Mouse (Mus musculus) hindbrain, embryonic 15.5 days (tissue): ENCODE data around the gene Ube4a. TPM values are rescaled to one million over a fixed set of nuclear protein-coding genes. Genes with fewer than 3 reads are reported as not detected.
A peak's percentile ranks its signal among the peaks of the same experiment; 100 is the strongest.

ENCODE experiments used
- ATAC-seq: fragments of 200-750 bp; cut with Nextera tagmentation; 2 replicates; pipeline ENCODE4 v1.8.0; 2017; ENCODE audit warnings: low read depth, moderate number of reproducible peaks, moderate TSS enrichment; ENCODE audit not compliant: low FRiP score
- H3K27ac ChIP-seq: fragments of 300-500 bp; sonication (generic); replicated peaks from 2 replicates; pipeline ENCODE4 v1.5.1; 2015; ENCODE audit warnings: mild to moderate bottlenecking, inconsistent platforms
- H3K27me3 ChIP-seq: fragments of 300-500 bp; sonication (generic); 2 replicates; pipeline ENCODE4 v1.6.1; 2015; ENCODE audit warnings: control low read depth, inconsistent platforms
- H3K36me3 ChIP-seq: fragments of 300-500 bp; sonication (generic); 2 replicates; pipeline ENCODE4 v1.6.1; 2015; ENCODE audit warnings: control low read depth, inconsistent platforms
- H3K4me1 ChIP-seq: fragments of 300-500 bp; sonication (generic); replicated peaks from 2 replicates; pipeline ENCODE4 v1.6.1; 2015; ENCODE audit warnings: control low read depth, inconsistent platforms
- H3K4me2 ChIP-seq: fragments of 300-500 bp; sonication (generic); 2 replicates; pipeline ENCODE4 v1.6.1; 2015; ENCODE audit warnings: moderate library complexity, mild to moderate bottlenecking, inconsistent platforms
- H3K4me3 ChIP-seq: fragments of 300-500 bp; sonication (generic); 2 replicates; pipeline ENCODE4 v1.5.1; 2015; ENCODE audit warnings: mild to moderate bottlenecking, inconsistent platforms
- H3K9ac ChIP-seq: fragments of 300-500 bp; sonication (generic); 2 replicates; pipeline ENCODE4 v1.6.1; 2015; ENCODE audit warnings: inconsistent platforms
- H3K9me3 ChIP-seq: fragments of 300-500 bp; sonication (generic); 2 replicates; pipeline ENCODE4 v1.6.1; 2016; ENCODE audit warnings: control low read depth, inconsistent platforms
- WGBS: fragments of 180-500 bp; shearing (Covaris S2); methylation state at CpG from one replicate; pipeline ENCODE4 v1.1.7; 2015; 5-methylcytosine and 5-hydroxymethylcytosine counted together
- polyA plus RNA-seq: library from polyadenylated mRNA; unstranded; fragments of >200 nt; fragmentation: Nextera tagmentation; extraction: Ambion mirVana; gene quantifications from 2 replicates; pipeline ENCODE4 v1.2.1, GENCODE M21; 2015

Ube4a gene
- polyA plus RNA-seq, 1 experiment from 2014 or later: 35.1 TPM

DNA sequence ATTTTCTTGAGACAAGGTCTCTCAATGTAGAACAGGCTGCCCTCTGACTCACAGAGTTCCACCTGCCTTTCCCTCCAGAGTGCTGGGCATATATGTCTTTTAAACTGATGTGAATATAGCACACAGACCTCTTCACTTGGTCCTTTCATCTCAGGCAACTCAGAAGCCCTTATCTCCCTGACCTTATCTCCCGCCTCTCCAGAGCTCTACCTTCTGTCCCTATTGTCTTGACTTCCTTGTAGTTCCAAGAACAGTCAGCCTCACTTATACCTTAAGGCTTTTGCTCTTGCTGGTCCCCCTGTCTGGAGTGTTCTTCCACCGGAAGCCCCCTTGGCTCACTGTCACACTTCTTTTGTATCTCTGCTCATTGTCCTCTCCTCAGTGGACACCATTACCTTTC lies 75.3 kb downstream of the Ube4a start:
- H3K36me3 ChIP-seq: no peaks in the 10 kb centered on the region
- H3K9me3 ChIP-seq: no peaks in the 10 kb centered on the region
- no peak overlapping the region for H3K4me3 ChIP-seq
- no peak overlapping the region for H3K9ac ChIP-seq
- H3K4me2 ChIP-seq: no peak overlapping the region
- H3K27ac ChIP-seq: no peak overlapping the region
- WGBS: 63% methylated on average over 2 of the region's 2 CpGs
- H3K27me3 ChIP-seq: no peaks in the 10 kb centered on the region; the same call in 1 of the 2 replicates
- no peak for ATAC-seq
- no peaks in the 10 kb centered on the region for H3K4me1 ChIP-seq

DNA sequence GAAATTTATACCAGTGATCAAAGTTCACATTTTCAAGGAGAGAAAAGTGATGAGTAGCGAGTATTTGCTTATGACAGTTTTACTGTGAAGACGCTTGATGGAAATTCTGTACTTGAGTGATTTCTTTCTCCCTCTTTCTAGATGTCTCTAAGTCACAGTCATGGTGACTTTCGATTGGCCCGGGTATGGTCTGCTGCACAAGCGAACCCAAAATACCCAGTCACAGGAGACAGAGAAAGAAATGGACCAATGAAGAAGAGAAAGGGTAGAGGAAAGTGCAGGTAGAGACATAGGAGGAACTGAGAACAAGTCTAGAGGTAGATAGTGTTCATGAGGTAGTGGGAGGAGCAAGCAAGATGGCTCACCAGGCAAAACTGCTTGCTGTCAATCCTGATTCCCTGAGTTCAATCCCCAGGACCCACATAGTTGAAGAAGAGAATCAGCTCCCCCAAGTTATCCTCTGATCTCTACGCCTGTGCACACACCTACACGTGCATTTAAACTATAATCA lies 77.2 kb downstream of the Ube4a start:
- H3K9ac ChIP-seq: no peak overlapping the region
- H3K4me1 ChIP-seq: peaks cover 3% of the 10 kb centered on the region; the same call in 1 of the 2 replicates
- no peaks in the 10 kb centered on the region for H3K36me3 ChIP-seq
- no peak overlapping the region for H3K27ac ChIP-seq
- no peaks in the 10 kb centered on the region for H3K9me3 ChIP-seq
- H3K27me3 ChIP-seq: no peaks in the 10 kb centered on the region; the same call in 1 of the 2 replicates
- 89% methylated on average over 7 of the region's 7 CpGs for WGBS
- H3K4me2 ChIP-seq: no peak overlapping the region
- ATAC-seq: no peak
- no peak overlapping the region for H3K4me3 ChIP-seq

DNA sequence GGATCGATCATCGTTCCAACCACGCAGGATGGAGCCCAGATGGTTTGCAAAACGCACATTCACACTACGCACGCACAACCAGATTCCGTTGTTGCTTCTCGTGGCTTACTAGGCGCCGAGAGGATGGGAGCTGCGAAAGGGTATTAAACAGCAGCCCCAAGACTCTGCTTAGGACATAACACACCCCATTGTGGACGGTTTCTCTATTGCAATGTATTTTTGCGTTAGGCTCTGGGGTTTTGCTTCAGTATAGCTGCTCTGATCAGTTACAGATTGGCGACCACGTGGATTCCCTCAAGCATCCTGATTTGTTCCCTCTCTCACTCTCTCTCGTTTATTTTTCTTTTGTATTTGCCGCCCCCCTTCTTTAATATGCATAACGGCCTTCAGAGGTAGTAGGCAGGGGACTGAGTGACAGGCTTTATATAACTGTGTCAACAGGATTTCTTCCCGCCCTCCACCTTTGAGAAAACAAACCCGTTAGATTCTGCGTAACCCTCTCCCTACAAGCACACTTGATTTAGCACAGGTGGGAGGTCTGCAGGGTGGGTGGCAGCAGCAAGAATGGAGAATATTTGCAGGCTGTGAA lies 82.3 kb downstream of the Ube4a start:
- ATAC-seq: peak; percentile 52
- Histone ChIP-seq H3K9ac (peak overlapping the region; percentile 85), H3K4me1 (peaks cover 25% of the 10 kb centered on the region), H3K9me3 (no peaks in the 10 kb centered on the region), H3K27ac (peak overlapping the region; percentile 100), H3K4me3 (peak overlapping the region; percentile 92), H3K27me3 (no peaks in the 10 kb centered on the region), H3K36me3 (no peaks in the 10 kb centered on the region), H3K4me2 (peak overlapping the region; percentile 91)
- 0% methylated on average over 21 of the region's 21 CpGs for WGBS

DNA sequence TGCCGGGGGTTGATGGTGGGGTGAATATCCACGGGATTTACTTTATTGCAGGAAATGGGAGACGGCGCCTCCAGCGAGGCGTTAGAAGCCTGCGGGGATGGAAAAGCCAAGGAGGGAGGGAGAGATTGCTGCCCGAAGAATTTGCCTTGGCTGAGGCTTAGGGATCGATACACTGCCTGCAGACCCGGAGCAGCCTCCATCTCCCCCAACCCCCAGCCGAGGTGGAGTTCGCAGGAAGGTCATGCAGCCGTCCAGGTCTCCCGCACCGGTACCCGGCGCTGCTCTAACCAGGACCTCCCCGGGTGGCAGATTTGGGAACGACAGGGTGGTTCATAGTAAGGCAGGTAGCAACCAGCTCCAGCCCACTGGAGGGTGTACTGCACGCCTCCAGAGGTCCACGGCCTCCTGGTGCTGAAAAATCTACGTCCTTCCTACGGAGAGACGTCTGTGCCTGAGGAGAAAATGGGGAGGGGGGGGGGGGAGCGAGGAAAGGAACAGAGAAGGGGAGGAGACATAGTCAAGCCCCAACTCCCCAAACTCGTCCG lies 82.9 kb downstream of the Ube4a start:
- Histone ChIP-seq H3K4me2 (peak overlapping the region; percentile 91), H3K27me3 (no peaks in the 10 kb centered on the region), H3K4me1 (peaks cover 31% of the 10 kb centered on the region), H3K27ac (peak overlapping the region; percentile 100), H3K4me3 (peak overlapping the region; percentile 92), H3K36me3 (no peaks in the 10 kb centered on the region), H3K9me3 (no peaks in the 10 kb centered on the region), H3K9ac (peak overlapping the region; percentile 85)
- WGBS: under 1% methylated on average over 27 of the region's 27 CpGs
- peak; percentile 47 for ATAC-seq

DNA sequence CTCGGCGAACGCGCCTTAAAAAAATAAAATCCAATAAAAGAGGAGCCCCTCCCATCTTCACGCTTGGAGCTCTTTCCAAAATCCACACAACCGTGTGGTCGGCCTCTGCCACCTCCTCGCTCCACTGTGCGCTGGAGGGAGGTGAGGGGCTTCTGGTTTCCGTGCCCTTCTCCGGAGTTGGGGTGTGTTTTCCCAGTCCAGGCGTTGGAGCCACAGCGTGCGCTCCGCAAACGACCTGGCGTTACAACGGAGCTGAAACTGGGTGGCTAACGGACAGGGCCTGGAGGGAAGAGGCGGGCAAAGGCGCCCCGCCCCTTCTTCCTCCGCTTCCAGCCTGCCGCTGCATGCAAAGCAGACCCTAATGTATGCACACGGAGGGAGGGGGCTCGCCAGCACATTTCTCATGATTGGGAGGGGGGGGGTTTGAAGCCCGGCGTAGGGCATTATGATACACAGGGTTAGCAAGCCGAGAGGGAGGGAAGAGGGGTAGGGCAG lies 83.4 kb downstream of the Ube4a start:
- Histone ChIP-seq H3K4me3 (peak overlapping the region; percentile 92), H3K4me1 (peaks cover 36% of the 10 kb centered on the region), H3K9me3 (no peaks in the 10 kb centered on the region), H3K27ac (peak overlapping the region; percentile 100), H3K9ac (peak overlapping the region; percentile 85), H3K36me3 (no peaks in the 10 kb centered on the region), H3K27me3 (no peaks in the 10 kb centered on the region), H3K4me2 (peak overlapping the region; percentile 91)
- WGBS: 0% methylated on average over 27 of the region's 29 CpGs
- peak; percentile 76 for ATAC-seq

DNA sequence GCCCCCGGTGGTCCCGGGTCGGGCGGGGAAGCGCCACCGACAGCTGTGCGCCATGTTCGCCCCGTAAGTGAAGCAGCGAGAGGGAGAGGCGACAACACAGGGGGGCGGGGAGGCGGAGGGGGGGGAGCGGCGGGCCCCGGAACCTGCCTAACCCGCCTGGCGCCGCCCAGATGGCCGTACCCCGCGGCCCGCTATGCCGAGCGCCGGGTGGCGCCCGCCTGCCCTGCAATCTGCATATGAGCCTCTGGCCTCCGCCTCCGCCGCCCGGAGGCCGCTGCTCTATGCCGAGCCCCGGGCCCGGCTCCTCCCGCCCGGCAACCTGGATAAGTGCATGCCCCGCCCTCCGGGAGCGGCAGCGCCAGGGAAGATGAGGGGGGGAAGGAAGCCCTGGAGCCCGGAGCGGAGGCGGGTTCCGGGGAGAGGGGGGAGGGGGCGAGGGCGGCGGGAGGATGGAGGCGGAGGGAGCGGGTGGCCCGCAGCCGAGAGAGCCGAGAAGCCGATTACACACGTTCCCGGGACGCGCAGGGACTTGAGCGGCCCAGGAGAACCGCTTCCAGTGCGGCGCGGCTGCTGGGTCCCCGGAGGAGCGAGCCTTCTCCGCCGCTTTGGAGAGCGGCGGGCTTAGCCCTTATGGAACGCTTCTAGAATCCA lies 84.1 kb downstream of the Ube4a start, which contains the start of gene Kmt2a:
Kmt2a (minus strand) TSS at position 76 of the 651 bp plus-strand sequence.
- peaks cover 42% of the 10 kb centered on the region for H3K4me1 ChIP-seq

DNA sequence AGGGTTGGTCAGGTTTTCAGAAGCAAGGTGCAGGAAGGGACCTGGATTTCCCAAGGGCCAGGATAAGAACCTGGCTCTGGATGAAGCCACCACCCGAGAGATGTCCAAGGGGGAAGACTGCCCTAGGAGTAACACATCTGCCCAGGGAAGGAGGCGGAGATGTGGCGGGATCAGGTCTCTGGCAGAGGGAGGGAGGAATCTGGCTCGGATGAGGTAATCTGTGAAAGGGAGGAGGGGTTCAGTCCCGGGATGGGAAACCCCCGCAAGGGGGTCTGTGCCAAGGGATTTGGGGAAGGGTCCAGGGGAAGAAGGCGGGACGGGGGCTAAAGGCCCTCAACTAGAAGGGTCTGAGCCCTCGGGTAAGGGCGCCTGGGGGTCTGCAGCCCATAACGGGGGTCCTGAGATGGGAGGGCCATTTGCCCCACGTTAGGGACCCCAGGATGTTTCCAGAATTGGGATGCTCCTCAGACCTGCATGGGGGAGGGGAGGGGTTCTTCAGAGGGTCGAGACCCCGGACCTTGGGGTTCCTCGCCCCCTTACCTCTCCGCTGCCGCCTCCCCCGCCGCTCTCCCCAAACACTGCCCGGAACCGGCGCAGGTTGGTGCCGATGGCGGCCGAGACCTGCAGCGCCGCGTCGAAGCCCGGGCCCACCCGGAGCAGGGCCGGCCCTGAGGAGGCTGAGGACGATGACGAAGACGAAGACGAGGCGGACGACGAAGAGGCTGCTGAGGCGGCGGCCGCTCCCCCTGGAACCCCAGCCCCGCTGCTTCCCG lies 84.9 kb downstream of the Ube4a start:
- under 1% methylated on average over 42 of the region's 44 CpGs for WGBS
- H3K9me3 ChIP-seq: no peaks in the 10 kb centered on the region
- peak overlapping the region; percentile 92 for H3K4me3 ChIP-seq
- peak overlapping the region; percentile 100 for H3K27ac ChIP-seq
- ATAC-seq: no peak; the same call in 1 of the 2 replicates
- H3K4me2 ChIP-seq: peak overlapping the region; percentile 92
- no peaks in the 10 kb centered on the region for H3K36me3 ChIP-seq
- no peaks in the 10 kb centered on the region for H3K27me3 ChIP-seq
- peaks cover 51% of the 10 kb centered on the region for H3K4me1 ChIP-seq
- peak overlapping the region; percentile 99 for H3K9ac ChIP-seq

More for the DNA sequence above, 84.1 kb downstream of the Ube4a start, which contains the start of gene Kmt2a:
- H3K4me3 ChIP-seq: peak within 1 kb of the TSS; percentile 92
- peak within 1 kb of the TSS; percentile 99 for H3K9ac ChIP-seq
- no peaks in the 10 kb centered on the region for H3K27me3 ChIP-seq
- under 1% methylated on average over 48 of the region's 71 CpGs for WGBS
- H3K9me3 ChIP-seq: no peaks in the 10 kb centered on the region
- H3K36me3 ChIP-seq: no peaks in the 10 kb centered on the region
- H3K4me2 ChIP-seq: peak within 1 kb of the TSS; percentile 92
- peak within 1 kb of the TSS; percentile 100 for H3K27ac ChIP-seq
- peak; percentile 66 for ATAC-seq

DNA sequence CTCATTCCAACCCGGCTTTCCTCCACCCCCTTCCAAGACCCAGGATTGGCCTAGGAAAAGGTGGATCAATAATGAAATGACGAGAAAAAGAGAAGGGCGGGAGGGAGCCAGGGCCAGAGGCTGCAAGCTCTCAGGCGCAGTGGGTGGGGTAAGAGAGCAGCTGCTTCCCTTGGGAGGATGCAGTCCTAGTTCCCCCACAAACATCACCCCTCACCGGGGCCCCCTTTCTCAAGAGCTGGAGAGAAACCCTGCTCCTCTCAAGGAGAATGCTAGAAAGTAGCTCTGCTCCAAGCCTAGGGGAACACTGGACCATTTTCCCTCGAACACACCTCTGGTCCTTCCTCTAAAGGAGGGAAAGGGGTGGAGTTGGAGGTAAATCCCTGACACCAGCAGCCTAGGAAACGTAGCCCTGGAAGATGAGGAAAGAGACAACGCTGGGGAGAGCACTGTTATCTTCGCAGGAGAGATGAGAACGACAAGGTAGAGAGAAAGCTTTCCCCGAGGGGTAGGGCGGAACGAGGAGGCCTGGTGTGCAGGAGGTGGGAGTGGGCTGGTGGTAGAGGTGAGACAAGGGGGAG lies 85.6 kb downstream of the Ube4a start:
- H3K4me2 ChIP-seq: peak overlapping the region; percentile 92
- peak overlapping the region; percentile 92 for H3K4me3 ChIP-seq
- H3K9me3 ChIP-seq: no peaks in the 10 kb centered on the region
- H3K36me3 ChIP-seq: no peaks in the 10 kb centered on the region
- H3K9ac ChIP-seq: peak overlapping the region; percentile 99
- H3K27ac ChIP-seq: peak overlapping the region; percentile 100
- peaks cover 57% of the 10 kb centered on the region for H3K4me1 ChIP-seq
- 0% methylated on average over 13 of the region's 13 CpGs for WGBS
- H3K27me3 ChIP-seq: no peaks in the 10 kb centered on the region
- ATAC-seq: no peak

DNA sequence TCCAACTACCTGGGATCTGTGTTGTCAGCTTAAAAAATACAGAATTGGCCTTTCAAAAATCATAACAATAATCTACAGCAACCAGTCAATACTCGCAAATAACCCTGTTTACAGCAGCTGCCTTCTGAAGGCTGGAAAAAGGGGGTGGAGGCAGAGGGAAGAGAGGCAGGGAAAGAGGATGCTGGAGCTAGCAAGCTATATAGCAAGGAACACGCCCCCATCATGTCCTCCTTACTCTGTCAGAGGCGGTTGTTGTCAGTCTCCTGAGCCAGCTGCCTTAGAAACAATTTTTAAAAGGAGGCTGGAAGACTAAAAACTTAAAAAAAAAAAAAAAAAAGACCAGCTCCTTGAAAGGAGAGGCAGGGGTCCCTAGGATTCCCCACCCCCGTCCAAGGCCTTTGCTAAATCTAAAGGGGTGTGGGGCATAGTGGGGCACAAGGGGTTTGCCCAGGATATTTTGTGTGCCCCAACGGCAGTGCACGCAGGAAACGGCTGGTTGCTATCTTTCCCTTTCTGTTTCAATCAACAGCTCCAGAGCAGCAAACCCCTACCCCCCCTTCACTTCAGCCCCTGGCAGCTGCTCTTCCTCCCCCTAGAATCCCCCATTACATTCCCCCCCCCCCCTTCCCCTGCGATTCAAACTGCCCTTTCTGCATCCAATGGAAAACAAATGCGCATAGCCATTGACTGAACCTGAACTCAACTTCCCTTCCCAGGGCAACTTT lies 86.5 kb downstream of the Ube4a start:
- peak overlapping the region; percentile 92 for H3K4me2 ChIP-seq
- no peak for ATAC-seq
- H3K9me3 ChIP-seq: no peaks in the 10 kb centered on the region
- peaks cover 66% of the 10 kb centered on the region for H3K4me1 ChIP-seq
- H3K36me3 ChIP-seq: no peaks in the 10 kb centered on the region
- peak overlapping the region; percentile 100 for H3K27ac ChIP-seq
- no peaks in the 10 kb centered on the region for H3K27me3 ChIP-seq
- peak overlapping the region; percentile 99 for H3K9ac ChIP-seq
- 14% methylated on average over 9 of the region's 9 CpGs for WGBS
- peak overlapping the region; percentile 92 for H3K4me3 ChIP-seq

DNA sequence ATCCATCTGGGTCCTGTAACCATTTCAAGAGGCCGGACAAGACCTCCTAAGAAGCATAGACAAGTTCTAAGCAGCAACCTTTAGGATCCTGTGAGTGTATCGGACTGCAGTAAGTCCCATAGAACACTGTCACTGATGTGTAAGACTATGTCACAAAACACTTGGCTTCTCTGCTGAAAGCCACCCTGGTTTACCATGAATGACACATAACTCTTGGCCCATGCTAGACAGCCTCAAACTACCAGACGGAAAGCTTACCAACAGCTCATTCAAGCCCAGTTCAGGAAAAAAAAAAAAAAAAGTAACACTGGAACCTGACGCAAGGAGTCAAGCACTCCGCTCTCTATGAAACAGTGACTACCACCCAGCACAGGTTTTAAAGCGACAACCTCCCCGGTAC lies 87.7 kb downstream of the Ube4a start:
- WGBS: 84% methylated on average over 7 of the region's 7 CpGs
- no peaks in the 10 kb centered on the region for H3K27me3 ChIP-seq
- peak overlapping the region; percentile 92 for H3K4me2 ChIP-seq
- no peak overlapping the region for H3K9ac ChIP-seq
- H3K4me3 ChIP-seq: 0 out of 2 replicates have a peak overlapping the region, but pooled peaks have one; percentile 92
- H3K27ac ChIP-seq: no peak overlapping the region
- no peaks in the 10 kb centered on the region for H3K9me3 ChIP-seq
- peaks cover 73% of the 10 kb centered on the region for H3K4me1 ChIP-seq
- H3K36me3 ChIP-seq: no peaks in the 10 kb centered on the region
- no peak for ATAC-seq

DNA sequence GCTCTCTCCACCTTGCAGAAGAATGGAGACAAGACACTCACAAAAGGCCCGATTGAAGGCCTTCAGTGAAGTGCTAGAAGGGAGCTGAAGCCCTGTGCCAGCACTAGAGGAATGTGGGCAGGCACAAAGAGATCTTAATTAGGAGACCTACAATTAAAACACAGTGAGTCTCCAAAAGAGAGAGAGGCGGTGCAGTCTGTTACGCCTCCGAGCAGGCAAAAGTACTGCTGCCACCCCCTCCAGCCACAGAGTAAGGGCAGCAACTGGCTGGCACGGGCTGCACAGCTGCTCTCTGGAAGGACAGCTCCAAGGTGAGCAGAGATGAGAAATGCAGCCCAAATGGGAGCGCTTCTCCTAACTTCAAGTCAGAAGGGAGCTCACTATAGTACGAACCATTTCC lies 89.9 kb downstream of the Ube4a start:
- 45% methylated on average over 7 of the region's 7 CpGs for WGBS
- no peak for ATAC-seq
- no peaks in the 10 kb centered on the region for H3K9me3 ChIP-seq
- no peaks in the 10 kb centered on the region for H3K27me3 ChIP-seq
- no peak overlapping the region for H3K4me3 ChIP-seq
- peaks cover 77% of the 10 kb centered on the region for H3K4me1 ChIP-seq
- H3K9ac ChIP-seq: no peak overlapping the region
- no peaks in the 10 kb centered on the region for H3K36me3 ChIP-seq
- 0 out of 2 replicates have a peak overlapping the region, but pooled peaks have one; percentile 23 for H3K27ac ChIP-seq
- peak overlapping the region; percentile 26 for H3K4me2 ChIP-seq
